Mouse (Mus musculus) limb, embryonic 12.5 days (tissue): Measurements from ENCODE around the gene Ifrd1. TPM values are rescaled to one million over a fixed set of nuclear protein-coding genes. Genes with fewer than 3 reads are reported as not detected.

Experiments used
- ATAC-seq: fragments of 200-750 bp; cut with Nextera tagmentation; 2 replicates; pipeline ENCODE4 v1.8.0; 2017; ENCODE audit warnings: low read depth, moderate TSS enrichment; ENCODE audit not compliant: insufficient number of reproducible peaks, insufficient read depth, low FRiP score, low TSS enrichment
- H3K27ac ChIP-seq: fragments of 300-500 bp; sonication (generic); 2 replicates; pipeline ENCODE4 v1.5.1; 2016; ENCODE audit warnings: mild to moderate bottlenecking, moderate library complexity
- H3K27me3 ChIP-seq: fragments of 300-500 bp; sonication (generic); 2 replicates; pipeline ENCODE4 v1.6.1; 2016; ENCODE audit warnings: mild to moderate bottlenecking, moderate library complexity
- H3K36me3 ChIP-seq: fragments of 300-500 bp; sonication (generic); 2 replicates; pipeline ENCODE4 v1.6.1; 2016; ENCODE audit warnings: mild to moderate bottlenecking, moderate library complexity
- H3K4me1 ChIP-seq: fragments of 300-500 bp; sonication (generic); replicated peaks from 2 replicates; pipeline ENCODE4 v1.6.1; 2016
- H3K4me2 ChIP-seq: fragments of 300-500 bp; sonication (generic); 2 replicates; pipeline ENCODE4 v1.6.1; 2016; ENCODE audit warnings: mild to moderate bottlenecking, moderate library complexity
- H3K4me3 ChIP-seq: fragments of 300-500 bp; sonication (generic); replicated peaks from 2 replicates; pipeline ENCODE4 v1.5.1; 2016; ENCODE audit warnings: mild to moderate bottlenecking
- H3K9ac ChIP-seq: fragments of 300-500 bp; sonication (generic); replicated peaks from 2 replicates; pipeline ENCODE4 v1.6.1; 2016; ENCODE audit warnings: mild to moderate bottlenecking, moderate library complexity
- H3K9me3 ChIP-seq: fragments of 300-500 bp; sonication (generic); 2 replicates; pipeline ENCODE4 v1.6.1; 2016; ENCODE audit warnings: mild to moderate bottlenecking, moderate library complexity
- WGBS: fragments of 180-500 bp; shearing (Covaris S2); methylation state at CpG from one replicate; pipeline ENCODE4 v1.1.7; 2016; 5-methylcytosine and 5-hydroxymethylcytosine counted together
- polyA plus RNA-seq: library from polyadenylated mRNA; unstranded; fragments of >200 nt; fragmentation: Nextera tagmentation; extraction: Ambion mirVana; gene quantifications from 2 replicates; pipeline ENCODE4 v1.2.1, GENCODE M21; 2016

Ifrd1 gene
- polyA plus RNA-seq, 1 experiment from 2014 or later: 131 TPM

GRCm38 (mm10) chr12:40218430-40218945 lies 29.8 kb downstream of the Ifrd1 start:
- H3K27ac ChIP-seq: no peak overlapping the region
- peaks cover 36% of the 10 kb centered on the region for H3K36me3 ChIP-seq
- ATAC-seq: no peak
- no peak overlapping the region for H3K4me3 ChIP-seq
- H3K9ac ChIP-seq: no peak overlapping the region
- WGBS: 77% methylated on average over 2 of the region's 2 CpGs
- no peaks in the 10 kb centered on the region for H3K27me3 ChIP-seq
- no peak overlapping the region for H3K4me2 ChIP-seq
- no peaks in the 10 kb centered on the region for H3K9me3 ChIP-seq
- peaks cover 19% of the 10 kb centered on the region for H3K4me1 ChIP-seq

- Histone ChIP-seq H3K27me3 (no peaks in the 10 kb centered on the region), H3K4me1 (peaks cover 19% of the 10 kb centered on the region), H3K27ac (no peak overlapping the region), H3K9me3 (no peaks in the 10 kb centered on the region), H3K4me2 (no peak overlapping the region), H3K9ac (no peak overlapping the region), H3K36me3 (peaks cover 43% of the 10 kb centered on the region), H3K4me3 (no peak overlapping the region)
- ATAC-seq: no peak
- WGBS: 83% methylated on average over 2 of the region's 2 CpGs
Measured at GRCm38 (mm10) chr12:40217776-40218175, 30.5 kb downstream of the Ifrd1 start.

DNA sequence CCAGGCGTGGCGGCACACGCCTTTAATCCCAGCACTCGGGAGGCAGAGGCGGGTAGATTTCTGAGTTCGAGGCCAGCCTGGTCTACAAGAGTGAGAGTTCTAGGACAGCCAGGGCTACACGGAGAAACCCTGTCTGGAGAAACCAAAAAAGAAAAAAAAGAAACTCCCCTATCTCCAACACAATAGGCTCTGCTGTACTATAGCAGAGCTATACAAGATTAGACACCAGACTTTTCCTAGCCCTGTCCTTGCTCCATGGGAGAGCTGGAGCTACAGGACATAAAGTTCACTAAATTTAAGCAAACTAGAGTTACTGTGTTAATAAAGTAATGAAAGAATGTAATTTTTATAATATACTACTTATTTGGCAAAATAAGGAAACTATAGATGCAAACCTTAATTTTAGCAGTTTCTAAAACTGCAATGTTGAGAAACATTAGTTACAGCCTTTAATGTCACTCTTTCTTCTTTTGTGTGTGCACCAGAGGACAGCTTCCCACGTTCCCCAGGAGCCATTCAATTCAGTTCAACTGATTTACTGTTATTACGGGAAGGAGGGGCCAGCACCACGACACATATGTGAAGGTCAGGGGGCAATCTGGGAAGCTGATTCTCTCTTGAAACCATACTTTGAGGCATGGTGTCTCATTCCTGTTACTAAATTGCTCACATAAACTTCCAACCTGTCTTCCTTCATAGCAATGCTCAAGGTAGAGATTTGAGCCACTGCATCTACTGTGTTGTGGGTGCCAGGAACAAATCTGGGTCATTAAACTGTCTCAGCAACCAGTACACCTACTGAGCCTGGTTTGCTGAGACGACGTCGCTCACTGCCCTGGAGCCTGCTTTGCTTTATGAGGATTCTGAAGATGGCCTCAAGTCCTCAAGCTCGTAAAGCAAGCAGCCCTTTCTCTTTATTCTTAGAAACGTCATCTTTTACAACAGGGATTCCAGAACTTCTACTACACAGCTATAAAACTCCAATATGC lies 33.1 kb downstream of the Ifrd1 start:
- Histone ChIP-seq H3K4me3 (no peak overlapping the region), H3K9ac (no peak overlapping the region), H3K4me1 (peaks cover 11% of the 10 kb centered on the region), H3K27ac (no peak overlapping the region), H3K4me2 (no peak overlapping the region), H3K9me3 (no peaks in the 10 kb centered on the region), H3K36me3 (peaks cover 58% of the 10 kb centered on the region), H3K27me3 (no peaks in the 10 kb centered on the region)
- ATAC-seq: no peak
- WGBS: 74% methylated on average over 15 of the region's 15 CpGs

GRCm38 (mm10) chr12:40209049-40209448 lies 39.3 kb downstream of the Ifrd1 start:
- no peak for ATAC-seq
- no peaks in the 10 kb centered on the region for H3K27me3 ChIP-seq
- peaks cover 75% of the 10 kb centered on the region for H3K36me3 ChIP-seq
- H3K4me3 ChIP-seq: no peak overlapping the region
- H3K9ac ChIP-seq: no peak overlapping the region
- H3K4me2 ChIP-seq: no peak overlapping the region
- H3K9me3 ChIP-seq: no peaks in the 10 kb centered on the region
- 94% methylated on average over 3 of the region's 3 CpGs for WGBS
- H3K27ac ChIP-seq: no peak overlapping the region
- peaks cover 7% of the 10 kb centered on the region; the same call in 1 of the 2 replicates for H3K4me1 ChIP-seq

- Histone ChIP-seq H3K27ac (no peak overlapping the region), H3K4me2 (no peak overlapping the region), H3K9ac (no peak overlapping the region), H3K27me3 (no peaks in the 10 kb centered on the region), H3K4me1 (peaks cover 7% of the 10 kb centered on the region; the same call in 1 of the 2 replicates), H3K36me3 (peaks cover 74% of the 10 kb centered on the region), H3K4me3 (no peak overlapping the region), H3K9me3 (no peaks in the 10 kb centered on the region)
- ATAC-seq: no peak
- WGBS: 97% methylated on average over 4 of the region's 4 CpGs
Measured at GRCm38 (mm10) chr12:40207909-40208308, 40.4 kb downstream of the Ifrd1 start.

DNA sequence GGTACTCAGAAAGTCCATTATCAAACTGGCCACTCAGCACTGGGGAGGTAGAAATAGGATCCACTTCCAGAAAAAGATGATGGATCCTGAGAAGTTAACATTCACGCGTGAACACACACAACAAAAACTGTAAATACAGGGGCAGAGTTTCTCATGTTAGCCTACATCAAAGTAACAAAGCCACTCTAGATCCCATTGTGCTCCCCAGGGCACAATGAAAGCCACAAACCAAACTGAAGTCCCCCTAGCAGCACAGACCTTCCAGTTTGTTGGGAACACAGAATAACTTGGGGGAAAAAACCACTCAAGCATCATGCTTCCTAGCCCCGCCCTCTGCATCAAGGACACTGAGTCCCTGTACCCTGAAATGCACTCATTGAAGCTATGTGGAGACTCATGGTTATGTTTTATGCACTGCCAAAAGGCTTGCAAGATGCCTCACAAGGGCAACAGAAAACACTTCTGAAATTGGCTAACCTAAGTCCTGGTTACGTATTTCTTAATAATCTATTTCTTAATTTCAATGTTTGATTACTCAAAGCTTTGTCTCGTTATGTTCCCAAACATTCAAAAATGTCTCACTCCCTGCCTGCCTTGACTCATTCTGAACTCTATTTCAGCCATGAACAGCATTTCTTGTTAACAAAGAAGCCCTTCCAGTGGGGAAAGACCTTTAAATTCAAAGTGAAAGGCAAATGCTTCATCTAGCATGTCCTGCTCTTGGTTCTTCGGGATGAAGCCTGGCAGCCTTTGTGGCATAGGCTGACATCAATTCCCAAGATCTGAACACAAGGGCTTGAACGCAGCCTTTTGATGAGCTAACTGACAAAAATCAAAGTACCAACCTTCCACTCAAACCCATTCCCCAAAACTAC lies 45.9 kb downstream of the Ifrd1 start:
- H3K4me2 ChIP-seq: no peak overlapping the region
- H3K9ac ChIP-seq: no peak overlapping the region
- H3K4me1 ChIP-seq: peaks cover 7% of the 10 kb centered on the region
- H3K27me3 ChIP-seq: no peaks in the 10 kb centered on the region
- no peaks in the 10 kb centered on the region for H3K9me3 ChIP-seq
- peaks cover 53% of the 10 kb centered on the region for H3K36me3 ChIP-seq
- no peak overlapping the region for H3K27ac ChIP-seq
- no peak overlapping the region for H3K4me3 ChIP-seq
- no peak for ATAC-seq
- WGBS: 90% methylated on average over 7 of the region's 7 CpGs

DNA sequence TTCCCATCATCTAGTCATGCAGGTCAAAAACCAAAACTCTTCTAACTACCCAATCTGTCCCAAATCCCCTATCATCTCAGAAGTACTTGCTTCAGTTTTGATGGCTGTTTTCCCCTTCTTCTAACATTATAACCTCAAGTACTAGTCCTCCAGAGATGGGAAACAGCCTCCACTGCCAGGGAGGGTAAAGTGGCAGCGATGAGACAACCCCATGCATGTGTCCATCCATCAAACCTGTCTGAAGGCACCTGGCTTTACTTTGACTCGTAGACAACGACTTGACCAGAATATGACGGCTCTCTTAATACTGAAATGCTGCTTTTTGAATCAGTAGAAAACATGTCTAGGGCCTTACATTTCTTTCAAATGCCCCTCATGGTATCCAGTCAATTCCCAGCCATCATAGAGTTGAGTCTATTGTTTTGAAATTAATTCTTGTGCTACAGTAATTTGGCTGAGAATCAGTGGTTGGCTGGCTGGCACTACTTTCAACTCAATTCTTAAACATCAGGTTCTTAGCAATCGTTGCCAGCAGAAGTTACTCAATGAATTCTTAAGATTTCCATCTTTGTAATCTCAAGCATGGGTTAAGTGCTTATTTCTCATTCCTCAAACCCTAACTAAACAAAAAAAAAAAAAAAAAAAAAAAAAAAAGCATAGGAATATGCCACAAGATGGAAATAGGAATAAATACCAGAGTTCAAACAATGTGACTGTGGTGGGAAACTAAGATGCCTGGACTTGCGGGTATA lies 47.6 kb downstream of the Ifrd1 start:
- no peak for ATAC-seq
- 90% methylated on average over 6 of the region's 6 CpGs for WGBS

DNA sequence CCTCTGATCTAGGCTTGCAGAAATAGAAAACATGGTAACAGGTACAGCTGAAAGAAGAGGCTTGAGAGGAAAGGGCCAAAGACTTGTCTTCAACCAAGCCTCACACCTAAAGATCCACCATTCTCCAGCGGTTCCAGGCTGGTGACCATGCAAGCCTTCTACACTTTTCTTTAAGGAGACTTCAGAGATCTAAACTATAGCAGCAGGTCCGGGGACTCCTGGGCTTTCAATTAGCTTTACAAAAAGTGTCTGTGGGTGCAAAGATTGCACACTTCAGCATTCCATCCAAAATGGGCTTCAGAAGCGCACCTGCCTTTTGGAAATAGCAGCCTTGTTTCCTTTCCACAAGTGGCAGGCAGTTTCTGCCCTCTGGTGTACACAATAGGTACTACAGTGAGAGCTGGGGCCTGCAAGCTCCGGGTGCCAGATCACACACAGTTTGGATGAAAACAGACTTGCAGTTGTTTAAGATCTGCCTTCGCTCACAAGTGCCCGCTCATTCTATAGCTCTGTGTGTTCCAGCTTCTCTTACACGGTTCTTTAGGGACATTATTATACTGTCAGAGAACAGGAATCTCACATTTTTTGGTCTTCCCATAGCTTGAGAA lies 48.4 kb downstream of the Ifrd1 start:
- no peak for ATAC-seq
- WGBS: 49% methylated on average over 7 of the region's 7 CpGs
- Histone ChIP-seq H3K4me2 (no peak overlapping the region), H3K4me1 (peaks cover 7% of the 10 kb centered on the region), H3K27me3 (no peaks in the 10 kb centered on the region), H3K9ac (no peak overlapping the region), H3K9me3 (no peaks in the 10 kb centered on the region), H3K27ac (no peak overlapping the region), H3K4me3 (no peak overlapping the region), H3K36me3 (peaks cover 28% of the 10 kb centered on the region)

More for the DNA sequence above, 47.6 kb downstream of the Ifrd1 start:
- no peak overlapping the region for H3K27ac ChIP-seq
- peaks cover 35% of the 10 kb centered on the region for H3K36me3 ChIP-seq
- no peak overlapping the region for H3K4me2 ChIP-seq
- no peak overlapping the region for H3K9ac ChIP-seq
- no peaks in the 10 kb centered on the region for H3K27me3 ChIP-seq
- H3K4me3 ChIP-seq: no peak overlapping the region
- no peaks in the 10 kb centered on the region for H3K9me3 ChIP-seq
- peaks cover 7% of the 10 kb centered on the region for H3K4me1 ChIP-seq

DNA sequence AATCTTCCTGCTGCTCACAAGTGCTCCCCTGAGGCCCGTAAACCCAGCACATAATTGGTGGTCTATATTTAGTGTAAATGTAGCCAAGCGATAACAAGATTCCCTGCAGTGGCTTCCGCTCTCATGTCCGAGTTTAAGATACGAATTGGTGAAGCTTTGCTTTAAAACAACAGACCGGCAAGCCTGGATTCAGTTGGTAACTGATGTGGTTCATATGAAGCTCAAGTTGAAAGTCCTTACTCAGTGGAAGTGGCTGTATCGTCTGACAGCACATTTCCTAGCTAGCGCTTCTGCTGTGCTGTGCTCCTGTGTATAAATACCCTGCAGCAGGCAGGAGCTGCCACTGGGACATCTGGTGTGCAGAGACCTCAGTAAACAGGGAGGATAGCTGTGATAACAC lies 49.0 kb downstream of the Ifrd1 start, which contains the start of gene Lsmem1:
Gene Lsmem1, minus strand, starts transcription at position 189 of the 400 bp plus-strand sequence.
- 57% methylated on average over 8 of the region's 8 CpGs for WGBS
- Histone ChIP-seq H3K4me3 (no peak within 1 kb of the TSS), H3K9me3 (no peaks in the 10 kb centered on the region), H3K36me3 (peaks cover 22% of the 10 kb centered on the region), H3K27me3 (no peaks in the 10 kb centered on the region), H3K9ac (no peak within 1 kb of the TSS), H3K27ac (no peak within 1 kb of the TSS), H3K4me1 (peaks cover 7% of the 10 kb centered on the region), H3K4me2 (peak within 1 kb of the TSS; percentile 5; the same call in 1 of the 2 replicates)
- no peak for ATAC-seq

GRCm38 (mm10) chr12:40198427-40198826 lies 49.9 kb downstream of the Ifrd1 start:
- H3K27me3 ChIP-seq: no peaks in the 10 kb centered on the region
- peaks cover 7% of the 10 kb centered on the region for H3K4me1 ChIP-seq
- peaks cover 13% of the 10 kb centered on the region for H3K36me3 ChIP-seq
- no peak overlapping the region for H3K9ac ChIP-seq
- WGBS: 85% methylated on average over 9 of the region's 9 CpGs
- H3K4me2 ChIP-seq: no peak overlapping the region
- ATAC-seq: no peak
- H3K9me3 ChIP-seq: no peaks in the 10 kb centered on the region
- H3K27ac ChIP-seq: no peak overlapping the region
- H3K4me3 ChIP-seq: no peak overlapping the region
